Mouse (Mus musculus) ovary, postnatal 36 days (tissue): ENCODE results near the gene Prg4.

Source experiments
- DNase-seq: peaks from one replicate; pipeline ENCODE4 v3.0.0; 2022; ENCODE audit warnings: low spot score, mixed read lengths

Prg4 gene

DNA sequence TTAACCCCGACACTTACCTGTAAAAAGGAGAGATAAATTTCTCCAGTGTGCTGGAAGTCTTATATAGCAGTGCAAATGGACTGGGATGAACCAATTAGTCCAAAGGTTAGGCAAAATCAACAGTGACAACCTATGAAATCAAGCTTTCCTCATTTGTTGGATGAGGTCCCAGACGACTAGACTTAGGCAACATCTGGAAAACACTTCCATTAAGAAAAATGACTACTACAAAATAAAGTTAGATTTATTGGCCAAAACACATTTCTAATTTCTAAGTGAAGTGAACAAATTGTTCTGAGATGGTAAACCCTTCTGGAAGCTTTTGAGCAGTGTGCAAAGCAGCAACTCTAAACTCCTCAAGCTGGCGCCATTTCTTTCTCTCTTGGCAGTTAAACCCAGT is at the start of gene Prg4:
TSS of gene Prg4 (minus strand) at position 34 of the 400 bp plus-strand sequence.
- DNase-seq: no peak

GRCm38 (mm10) chr1:150513041-150513440 is 47.1 kb upstream of the Prg4 start:
- DNase-seq: no peak

DNA sequence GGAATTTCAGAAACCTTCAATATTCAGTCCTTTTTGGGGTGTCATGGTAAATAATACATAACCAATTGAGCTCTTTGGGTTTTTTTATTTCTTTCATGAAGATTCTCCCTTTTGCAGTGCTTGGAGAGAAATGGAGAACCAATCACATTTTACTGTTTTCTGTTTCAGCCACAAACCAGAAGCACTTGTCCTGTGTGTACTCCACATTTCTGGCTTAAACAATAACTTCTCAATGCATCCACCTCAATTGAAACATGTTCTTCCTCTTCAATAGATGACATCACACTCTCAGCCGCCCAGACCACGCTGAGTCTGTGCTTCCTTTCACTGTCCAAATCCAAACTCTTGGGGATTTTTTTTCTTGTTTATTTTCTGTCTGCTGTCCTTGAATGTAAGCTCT is 39.8 kb upstream of the Prg4 start:
- DNase-seq: no peak

GRCm38 (mm10) chr1:150503321-150503720 is 37.4 kb upstream of the Prg4 start:
- no peak for DNase-seq

- no peak for DNase-seq
Measured at GRCm38 (mm10) chr1:150498177-150498576, 32.2 kb upstream of the Prg4 start.

- DNase-seq: no peak
Measured at GRCm38 (mm10) chr1:150497690-150498089, 31.7 kb upstream of the Prg4 start.

GRCm38 (mm10) chr1:150496626-150497302 is 30.8 kb upstream of the Prg4 start:
- DNase-seq: no peak

GRCm38 (mm10) chr1:150489148-150489547 is 23.2 kb upstream of the Prg4 start:
- no peak for DNase-seq

DNA sequence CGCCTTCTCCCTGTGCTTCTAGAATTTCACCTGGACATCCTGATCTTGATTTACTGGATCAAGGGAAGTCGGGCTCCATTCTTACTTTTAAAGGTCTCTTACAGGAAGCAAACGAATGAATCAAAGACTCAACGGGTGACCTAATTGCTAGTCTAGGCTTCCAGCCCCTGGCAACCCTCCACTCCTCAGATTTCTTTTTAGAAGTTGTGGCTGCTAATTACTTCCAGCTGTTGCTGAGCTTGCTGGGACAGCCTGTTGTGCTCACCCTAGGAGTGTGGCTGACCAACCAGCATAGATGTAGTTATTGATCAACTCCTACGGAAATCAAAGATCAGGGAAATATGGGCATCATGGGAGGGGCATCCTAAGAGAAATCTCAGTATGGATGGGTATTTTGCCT is 14.7 kb upstream of the Prg4 start:
- no peak for DNase-seq

DNA sequence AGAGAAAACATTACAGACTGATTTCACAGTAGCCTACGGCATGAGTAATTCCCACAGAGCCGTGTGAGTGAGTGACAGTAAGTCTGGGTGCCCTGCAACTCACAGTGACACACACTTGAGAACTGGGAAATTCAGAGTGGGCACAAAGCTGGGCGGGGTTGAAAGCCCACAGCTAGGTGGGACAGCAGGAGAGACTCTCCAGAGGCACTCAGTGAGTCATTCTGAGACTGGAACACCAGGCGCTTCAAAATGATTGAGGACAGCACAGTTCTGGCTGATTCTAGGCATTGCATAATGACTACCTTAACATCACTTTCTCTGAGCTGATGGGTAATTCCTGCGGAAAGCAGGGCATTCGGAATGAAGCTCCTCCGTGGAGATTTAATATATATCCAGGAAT is 6.6 kb upstream of the Prg4 start:
- no peak for DNase-seq

DNA sequence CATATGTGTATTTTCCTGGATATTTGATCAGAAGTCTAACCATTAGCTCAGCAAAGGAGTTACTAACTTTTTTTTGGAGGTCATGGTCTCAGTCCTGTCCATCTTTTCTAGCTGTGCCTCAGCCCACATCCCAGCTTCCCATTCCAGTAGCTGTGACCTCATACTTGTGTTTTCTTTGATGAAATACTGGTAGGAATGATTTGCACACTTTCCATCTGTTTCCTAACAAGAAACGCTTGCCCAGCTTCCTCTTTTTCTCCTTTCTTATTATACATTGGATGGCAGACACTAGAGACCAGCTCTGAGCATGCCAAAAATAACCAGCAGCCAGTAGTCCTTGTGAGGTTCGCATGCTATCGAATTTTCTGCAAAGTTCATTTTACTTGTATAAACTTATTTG is 4.0 kb upstream of the Prg4 start:
- DNase-seq: no peak

- DNase-seq: no peak
Measured at GRCm38 (mm10) chr1:150465364-150465763, 601 bp downstream of the Prg4 start.

- DNase-seq: no peak
Measured at GRCm38 (mm10) chr1:150463691-150464090, 2.3 kb downstream of the Prg4 start.

GRCm38 (mm10) chr1:150463068-150463467 is 2.9 kb downstream of the Prg4 start:
- no peak for DNase-seq

- no peak for DNase-seq
Measured at GRCm38 (mm10) chr1:150460595-150460994, 5.4 kb downstream of the Prg4 start.

DNA sequence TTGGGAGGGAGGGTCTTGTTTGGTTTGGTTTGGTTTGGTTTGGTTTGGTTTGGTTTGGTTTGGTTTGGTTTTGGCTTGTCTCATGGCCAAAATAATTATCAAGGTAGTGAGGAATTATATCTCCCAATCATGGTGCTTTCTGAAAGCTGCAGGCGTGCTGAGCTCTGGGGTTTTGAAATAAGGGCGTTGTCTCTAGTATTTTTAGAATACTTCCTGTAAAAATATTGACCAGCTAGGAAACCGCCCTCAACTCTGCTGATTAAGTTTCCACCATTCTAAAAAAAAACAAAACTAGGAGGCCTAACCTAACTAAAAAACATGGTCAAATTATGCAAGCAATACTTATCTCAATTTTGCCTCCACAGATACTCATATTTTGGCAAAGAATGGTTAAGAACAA is 6.4 kb downstream of the Prg4 start:
- DNase-seq: no peak

- no peak for DNase-seq
Measured at GRCm38 (mm10) chr1:150458977-150459376, 7.0 kb downstream of the Prg4 start.

- no peak for DNase-seq
Measured at GRCm38 (mm10) chr1:150441731-150442130, 24.2 kb downstream of the Prg4 start.

GRCm38 (mm10) chr1:150438641-150439040 is 27.3 kb downstream of the Prg4 start:
- DNase-seq: no peak

DNA sequence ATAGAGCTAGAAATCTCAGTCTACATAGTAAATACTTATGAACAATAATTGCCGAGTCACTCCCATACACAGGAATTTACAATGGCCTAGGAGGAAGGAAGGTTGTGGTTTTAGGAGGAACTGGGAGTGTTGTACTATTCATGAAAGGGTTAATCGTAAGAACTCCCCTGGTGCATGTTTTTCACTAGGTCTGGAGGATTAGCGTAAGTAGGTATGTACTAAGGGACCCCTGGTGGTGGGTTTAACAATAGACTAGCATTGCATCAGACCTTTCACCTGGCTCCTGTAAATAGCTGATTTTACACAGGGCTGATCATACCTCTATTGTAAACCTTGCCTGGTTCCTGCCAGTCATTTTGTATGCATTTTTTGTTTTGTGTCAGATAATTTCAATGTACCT is 39.7 kb downstream of the Prg4 start:
- DNase-seq: no peak

DNA sequence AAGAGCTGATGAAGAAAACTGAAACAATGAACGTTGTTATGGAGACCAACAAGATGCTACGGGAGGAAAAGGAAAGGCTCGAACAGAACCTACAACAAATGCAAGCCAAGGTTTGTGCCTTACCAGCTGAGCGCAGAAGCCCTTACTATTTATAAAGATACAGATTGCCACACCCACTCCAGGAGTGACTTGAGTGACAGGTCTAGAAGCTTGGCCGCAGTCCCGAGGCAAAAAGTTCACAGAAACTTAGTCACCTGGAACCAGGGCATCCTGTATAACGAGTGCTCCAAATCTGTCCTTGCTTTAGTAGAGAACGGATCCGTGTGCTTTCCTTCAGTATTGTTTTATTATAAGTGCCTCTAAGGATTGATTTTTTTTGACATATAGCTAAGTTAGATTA is 40.3 kb downstream of the Prg4 start:
- DNase-seq: no peak

- no peak for DNase-seq
Measured at GRCm38 (mm10) chr1:150418426-150418825, 47.5 kb downstream of the Prg4 start.

DNA sequence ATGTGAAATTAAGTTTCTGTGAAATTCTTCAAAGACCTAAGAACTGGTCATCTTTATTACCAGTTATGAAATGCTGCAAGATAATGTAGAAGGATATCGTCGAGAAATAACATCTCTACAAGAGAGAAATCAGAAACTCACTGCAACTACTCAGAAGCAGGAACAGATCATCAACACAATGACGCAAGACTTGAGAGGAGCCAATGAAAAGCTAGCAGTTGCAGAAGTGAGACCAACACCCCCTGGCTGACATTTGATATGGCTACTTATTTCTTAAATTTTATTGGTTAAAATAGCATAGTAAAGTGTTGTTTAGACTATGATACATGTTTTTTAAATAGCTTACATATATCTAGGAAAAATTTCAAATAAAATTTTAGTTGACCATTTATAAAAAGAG is 50.0 kb downstream of the Prg4 start:
- DNase-seq: no peak

DNA sequence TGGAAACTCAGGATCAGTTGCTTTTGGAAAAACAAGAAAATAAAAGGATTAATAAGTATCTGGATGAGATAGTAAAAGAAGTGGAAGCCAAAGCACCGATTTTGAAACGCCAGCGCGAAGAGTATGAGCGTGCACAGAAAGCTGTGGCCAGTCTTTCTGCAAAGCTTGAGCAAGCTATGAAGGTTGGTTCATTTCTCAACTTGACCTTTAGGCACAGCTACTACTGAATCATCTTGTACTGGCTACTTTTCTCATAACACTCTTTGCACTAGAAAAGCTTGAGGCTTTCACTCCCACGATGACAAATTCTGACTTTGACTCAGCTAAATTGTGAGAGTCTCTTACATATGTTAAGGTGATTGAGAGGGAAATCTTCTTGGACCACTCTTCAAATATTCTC is 56.0 kb downstream of the Prg4 start:
- no peak for DNase-seq

GRCm38 (mm10) chr1:150407285-150407684 is 58.7 kb downstream of the Prg4 start:
- no peak for DNase-seq
